Mouse (Mus musculus) heart, embryonic 10.5 days (tissue): ENCODE data around the gene Il2rg. TPM values are rescaled to one million over a fixed set of nuclear protein-coding genes. Genes with fewer than 3 reads are reported as not detected.
A peak's percentile ranks its signal among the peaks of the same experiment; 100 is the strongest.

ENCODE experiments used
- DNase-seq: peaks from one replicate; pipeline ENCODE4 v3.0.0-alpha.2; 2017; ENCODE audit warnings: low spot score
- H3K27ac ChIP-seq: fragments of 300-500 bp; sonication (generic); 2 replicates; pipeline ENCODE4 v1.5.1; 2016; ENCODE audit warnings: mild to moderate bottlenecking
- H3K27me3 ChIP-seq: fragments of 300-500 bp; sonication (generic); 2 replicates; pipeline ENCODE4 v1.6.1; 2016; ENCODE audit warnings: mild to moderate bottlenecking; ENCODE audit not compliant: poor library complexity, insufficient read depth, severe bottlenecking
- H3K36me3 ChIP-seq: fragments of 300-500 bp; sonication (generic); 2 replicates; pipeline ENCODE4 v1.6.1; 2016; ENCODE audit warnings: mild to moderate bottlenecking, moderate library complexity
- H3K4me1 ChIP-seq: fragments of 300-500 bp; sonication (generic); 2 replicates; pipeline ENCODE4 v1.6.1; 2016; ENCODE audit warnings: mild to moderate bottlenecking
- H3K4me3 ChIP-seq: fragments of 300-500 bp; sonication (generic); 2 replicates; pipeline ENCODE4 v1.5.1; 2016; ENCODE audit warnings: mild to moderate bottlenecking, moderate library complexity
- H3K9me3 ChIP-seq: fragments of 300-500 bp; sonication (generic); 2 replicates; pipeline ENCODE4 v1.6.1; 2016; ENCODE audit warnings: mild to moderate bottlenecking, moderate library complexity
- WGBS: fragments of 180-500 bp; shearing (Covaris S2); methylation state at CpG from one replicate; pipeline ENCODE4 v1.1.7; 2016; 5-methylcytosine and 5-hydroxymethylcytosine counted together
- polyA plus RNA-seq: library from polyadenylated mRNA; unstranded; fragments of >200 nt; fragmentation: Nextera tagmentation; extraction: Ambion mirVana; gene quantifications from 2 replicates; pipeline ENCODE4 v1.2.1, GENCODE M21; 2016

Gene Il2rg
- polyA plus RNA-seq, 1 experiment from 2014 or later: 13.2 TPM

DNA sequence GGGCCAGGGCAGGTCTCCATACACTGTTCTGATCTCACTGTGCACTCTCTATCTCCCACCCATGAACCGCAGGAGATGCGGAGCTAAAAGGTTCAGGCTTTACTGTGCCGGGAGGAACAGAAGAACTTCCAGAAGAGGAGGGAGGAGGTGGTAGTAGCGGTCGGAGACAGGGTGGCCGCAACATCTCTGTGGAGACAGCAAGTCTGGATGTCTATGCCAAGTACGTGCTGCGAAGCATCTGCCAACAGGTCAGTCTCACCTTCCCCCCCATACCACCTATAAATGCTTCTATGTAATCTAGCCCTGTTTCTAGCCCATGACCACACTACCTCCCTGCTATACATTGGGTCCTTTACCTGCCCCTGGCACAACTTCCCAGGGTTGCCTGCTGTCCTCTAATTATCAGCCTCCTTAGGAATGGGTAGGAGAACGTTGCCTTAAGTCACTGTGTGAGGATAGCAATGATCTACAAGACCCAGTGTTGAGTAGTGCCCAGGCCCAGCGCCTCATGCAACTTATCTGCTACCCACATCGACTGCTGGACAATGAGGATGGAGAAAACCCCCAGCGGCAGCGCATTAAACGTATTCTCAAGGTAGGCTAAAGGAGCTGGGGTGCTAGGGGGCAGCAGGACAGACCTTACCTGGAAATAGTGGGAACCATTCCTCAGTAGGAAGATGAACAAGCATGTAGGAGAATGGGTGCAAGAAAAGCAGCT, 18.1 kb upstream of the Il2rg start:
- H3K9me3 ChIP-seq: no peaks in the 10 kb centered on the region
- H3K4me1 ChIP-seq: no peaks in the 10 kb centered on the region
- peaks cover 5% of the 10 kb centered on the region; the same call in 1 of the 2 replicates for H3K27me3 ChIP-seq
- H3K36me3 ChIP-seq: peaks cover 97% of the 10 kb centered on the region
- no peak for DNase-seq
- 88% methylated on average over 14 of the region's 14 CpGs for WGBS
- no peak overlapping the region for H3K4me3 ChIP-seq
- H3K27ac ChIP-seq: no peak overlapping the region

DNA sequence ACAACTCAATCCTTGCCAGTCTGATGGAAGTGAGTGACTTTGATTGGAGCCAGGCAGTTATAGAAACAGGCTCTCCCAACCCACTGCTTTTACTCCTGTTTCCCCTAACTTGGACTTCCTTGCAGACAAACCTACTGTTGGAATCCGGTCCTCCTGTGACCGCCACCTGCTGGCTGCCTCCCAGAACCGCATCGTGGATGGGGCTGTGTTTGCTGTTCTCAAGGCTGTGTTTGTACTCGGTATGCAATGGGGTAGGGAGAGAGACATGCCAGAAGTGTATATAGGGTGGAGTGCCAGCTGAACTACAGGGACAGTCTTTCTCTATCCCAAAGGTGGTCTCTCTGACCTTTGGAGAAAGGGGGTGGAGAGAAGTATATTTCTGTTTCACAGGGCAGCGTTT, 17.5 kb upstream of the Il2rg start:
- Histone ChIP-seq H3K27ac (no peak overlapping the region), H3K4me1 (no peaks in the 10 kb centered on the region), H3K27me3 (peaks cover 5% of the 10 kb centered on the region; the same call in 1 of the 2 replicates), H3K36me3 (peaks cover 98% of the 10 kb centered on the region), H3K4me3 (no peak overlapping the region), H3K9me3 (no peaks in the 10 kb centered on the region)
- 24% methylated on average over 6 of the region's 6 CpGs for WGBS
- DNase-seq: no peak

DNA sequence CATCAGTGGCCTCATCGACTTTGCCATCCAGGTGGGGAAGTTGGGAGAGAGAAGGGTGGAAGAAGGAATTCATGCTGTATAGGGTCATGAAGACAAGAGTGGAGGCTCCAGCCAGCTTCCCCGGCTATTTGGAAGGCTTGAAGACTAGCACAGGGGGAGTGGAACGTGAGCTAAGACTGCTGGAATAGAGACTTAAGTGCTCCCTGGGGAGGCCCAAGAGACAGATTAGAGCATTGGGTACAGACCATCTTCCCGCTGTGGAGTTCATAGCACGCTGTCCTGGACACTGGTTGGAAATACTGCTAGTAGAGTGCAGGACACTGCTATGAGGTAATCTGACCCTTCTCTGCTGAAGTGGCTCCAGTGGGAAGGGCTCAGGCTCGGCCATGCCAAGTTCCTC, 14.8 kb upstream of the Il2rg start:
- H3K9me3 ChIP-seq: no peaks in the 10 kb centered on the region
- peaks cover 97% of the 10 kb centered on the region for H3K36me3 ChIP-seq
- WGBS: 79% methylated on average over 6 of the region's 6 CpGs
- H3K27ac ChIP-seq: no peak overlapping the region
- no peaks in the 10 kb centered on the region for H3K4me1 ChIP-seq
- no peak for DNase-seq
- no peaks in the 10 kb centered on the region for H3K27me3 ChIP-seq
- H3K4me3 ChIP-seq: no peak overlapping the region

DNA sequence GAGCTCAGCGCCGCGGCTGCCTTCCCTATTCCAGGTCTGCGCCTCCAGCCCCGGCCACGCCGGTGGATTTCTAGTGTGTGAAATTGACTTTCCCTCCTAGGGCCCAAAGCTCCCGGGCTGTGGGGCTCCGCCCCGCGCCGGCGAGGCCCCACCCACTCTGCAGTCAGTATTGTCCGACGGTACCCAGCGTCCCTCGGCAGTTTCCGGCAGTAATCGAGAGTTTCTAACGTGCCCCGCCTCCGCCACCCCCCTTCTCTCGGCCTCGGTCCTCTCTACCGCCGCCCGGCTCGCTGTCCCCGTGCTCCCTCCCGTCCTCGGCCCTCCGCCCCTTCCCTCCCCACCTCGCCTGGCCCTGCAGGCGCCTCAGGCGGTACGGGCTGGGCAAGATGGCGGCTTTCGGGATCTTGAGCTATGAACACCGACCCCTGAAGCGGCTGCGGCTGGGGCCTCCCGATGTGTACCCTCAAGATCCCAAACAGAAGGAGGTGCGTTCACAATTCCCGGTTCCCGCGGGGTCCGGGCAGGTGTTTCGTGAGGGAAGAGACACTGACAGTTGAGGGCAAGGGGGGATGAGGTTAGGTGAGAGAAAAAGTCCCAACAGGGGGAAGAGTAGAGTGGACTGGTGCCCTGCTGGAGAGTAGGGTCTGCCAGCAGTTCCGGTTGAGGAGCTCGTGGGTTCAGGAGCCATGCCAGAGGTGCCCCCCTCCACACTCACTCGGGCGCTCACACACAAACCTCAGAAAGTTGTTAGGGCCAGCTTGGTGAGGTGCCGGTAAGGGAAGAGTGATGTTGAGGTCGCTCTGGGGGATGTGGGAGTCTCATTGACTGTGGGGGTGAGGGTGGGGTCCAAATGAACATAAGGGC, 6.1 kb upstream of the Il2rg start, which contains the start of gene Med12:
Med12 (plus strand) TSS at position 156 of the 864 bp plus-strand sequence.
- no peaks in the 10 kb centered on the region for H3K9me3 ChIP-seq
- H3K4me1 ChIP-seq: peaks cover 4% of the 10 kb centered on the region; the same call in 1 of the 2 replicates
- peaks cover 30% of the 10 kb centered on the region for H3K36me3 ChIP-seq
- WGBS: 16% methylated on average over 54 of the region's 54 CpGs
- peaks cover 17% of the 10 kb centered on the region; the same call in 1 of the 2 replicates for H3K27me3 ChIP-seq
- DNase-seq: peak; percentile 95
- H3K4me3 ChIP-seq: peak within 1 kb of the TSS; percentile 58
- H3K27ac ChIP-seq: peak within 1 kb of the TSS; percentile 84

DNA sequence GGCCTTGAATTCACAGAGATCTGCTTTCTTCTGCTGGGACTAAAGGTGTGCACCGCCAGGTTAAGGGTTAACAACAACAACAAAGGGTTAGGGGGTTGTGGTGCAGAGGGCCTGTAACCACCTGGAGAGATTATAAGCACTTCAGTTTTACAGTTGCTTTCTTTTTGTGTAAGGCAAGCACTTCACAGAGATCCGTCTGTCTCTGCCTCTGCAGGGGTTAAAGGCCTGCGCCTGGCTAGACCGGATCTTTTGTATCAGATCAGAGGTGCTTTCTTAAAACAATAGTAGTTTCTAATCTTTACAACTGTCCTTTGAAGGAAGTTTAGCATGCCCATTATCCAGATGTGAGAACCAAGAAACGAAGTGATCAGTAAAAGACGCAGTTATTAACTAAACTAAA, 5.4 kb upstream of the Il2rg start:
- H3K9me3 ChIP-seq: no peaks in the 10 kb centered on the region
- peaks cover 23% of the 10 kb centered on the region for H3K36me3 ChIP-seq
- peak overlapping the region; percentile 58 for H3K4me3 ChIP-seq
- peak overlapping the region; percentile 84 for H3K27ac ChIP-seq
- DNase-seq: no peak
- peaks cover 17% of the 10 kb centered on the region; the same call in 1 of the 2 replicates for H3K27me3 ChIP-seq
- WGBS: 23% methylated on average over 6 of the region's 6 CpGs
- H3K4me1 ChIP-seq: peaks cover 7% of the 10 kb centered on the region; the same call in 1 of the 2 replicates

DNA sequence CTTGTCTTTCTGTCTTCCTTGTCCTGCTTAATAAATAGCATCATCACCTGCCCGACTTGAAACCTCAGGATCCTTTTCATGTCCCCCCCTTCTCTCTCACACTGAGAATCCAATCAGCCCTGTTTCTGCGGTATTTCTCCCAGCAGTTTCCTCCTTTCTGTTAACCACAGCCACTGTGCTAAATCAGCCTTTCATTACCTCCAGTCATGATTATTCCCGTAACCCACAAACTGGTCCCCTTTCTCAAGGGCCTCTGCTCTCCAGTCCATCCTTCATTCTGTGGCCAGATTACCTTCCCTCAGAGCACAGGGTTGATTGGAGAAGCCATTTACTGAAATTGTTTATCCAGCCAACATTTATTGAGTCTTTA, 685 bp upstream of the Il2rg start, which contains the start of gene Gm20489:
Gm20489 (minus strand) TSS at position 269 of the 370 bp plus-strand sequence.
- Histone ChIP-seq H3K27me3 (peaks cover 7% of the 10 kb centered on the region; the same call in 1 of the 2 replicates), H3K9me3 (no peaks in the 10 kb centered on the region), H3K27ac (0 out of 2 replicates have a peak within 1 kb of the TSS, but pooled peaks have one; percentile 29), H3K4me1 (peaks cover 18% of the 10 kb centered on the region), H3K4me3 (0 out of 2 replicates have a peak within 1 kb of the TSS, but pooled peaks have one; percentile 1), H3K36me3 (no peaks in the 10 kb centered on the region)
- WGBS: 43% methylated on average over 3 of the region's 3 CpGs
- no peak for DNase-seq

DNA sequence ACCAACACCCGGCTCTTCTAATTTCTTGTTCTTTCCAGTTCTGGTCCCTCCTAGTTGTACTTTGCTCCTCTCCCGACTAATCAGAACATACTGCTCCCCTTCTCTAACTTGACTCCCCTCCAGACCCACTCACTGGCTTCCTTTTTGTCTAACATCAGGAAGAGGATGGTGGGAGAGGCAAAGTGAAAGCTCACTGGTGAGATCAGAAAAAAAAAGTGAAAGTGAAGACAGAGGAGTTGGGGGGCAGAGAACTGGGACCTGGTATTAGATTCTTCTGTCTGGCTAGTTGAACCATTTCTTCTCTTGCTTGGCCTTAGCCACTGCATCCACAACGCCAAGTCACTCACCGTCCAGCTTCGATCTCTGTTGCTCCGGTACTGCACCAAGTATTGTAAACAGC, 1.4 kb downstream of the Il2rg start:
- no peak overlapping the region for H3K4me3 ChIP-seq
- no peaks in the 10 kb centered on the region for H3K9me3 ChIP-seq
- H3K27ac ChIP-seq: no peak overlapping the region
- DNase-seq: no peak
- 92% methylated on average over 6 of the region's 6 CpGs for WGBS
- H3K4me1 ChIP-seq: peaks cover 18% of the 10 kb centered on the region
- no peaks in the 10 kb centered on the region for H3K36me3 ChIP-seq
- H3K27me3 ChIP-seq: no peaks in the 10 kb centered on the region; the same call in 1 of the 2 replicates

DNA sequence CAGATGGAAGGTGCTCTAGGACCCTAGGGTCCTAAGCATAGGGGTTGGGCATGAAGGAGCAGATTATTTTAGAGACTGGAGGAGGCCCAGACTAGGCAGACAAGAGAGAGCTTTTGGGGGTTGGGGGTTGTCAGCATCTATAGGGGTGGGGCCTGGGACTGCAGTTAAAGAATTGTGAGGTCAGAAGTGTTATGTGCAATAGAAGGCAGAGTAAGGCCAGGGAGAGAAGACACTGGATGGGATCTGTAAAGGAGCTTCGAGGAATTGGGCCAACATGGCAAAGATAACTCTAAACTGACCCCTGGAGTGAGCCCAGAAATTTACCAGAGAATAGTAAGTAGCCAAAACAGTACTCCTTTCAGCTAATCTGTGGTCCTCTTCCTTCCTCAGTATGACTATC, 4.2 kb downstream of the Il2rg start, which contains the start of gene Gm614:
Gm614 (minus strand) TSS at position 101 of the 400 bp plus-strand sequence.
- WGBS: 83% methylated on average over 1 of the region's 1 CpGs
- Histone ChIP-seq H3K4me1 (peaks cover 30% of the 10 kb centered on the region), H3K36me3 (peaks cover 4% of the 10 kb centered on the region), H3K4me3 (no peak within 1 kb of the TSS), H3K27me3 (no peaks in the 10 kb centered on the region; the same call in 1 of the 2 replicates), H3K27ac (peak within 1 kb of the TSS; percentile 4; the same call in 1 of the 2 replicates), H3K9me3 (no peaks in the 10 kb centered on the region)
- DNase-seq: no peak

DNA sequence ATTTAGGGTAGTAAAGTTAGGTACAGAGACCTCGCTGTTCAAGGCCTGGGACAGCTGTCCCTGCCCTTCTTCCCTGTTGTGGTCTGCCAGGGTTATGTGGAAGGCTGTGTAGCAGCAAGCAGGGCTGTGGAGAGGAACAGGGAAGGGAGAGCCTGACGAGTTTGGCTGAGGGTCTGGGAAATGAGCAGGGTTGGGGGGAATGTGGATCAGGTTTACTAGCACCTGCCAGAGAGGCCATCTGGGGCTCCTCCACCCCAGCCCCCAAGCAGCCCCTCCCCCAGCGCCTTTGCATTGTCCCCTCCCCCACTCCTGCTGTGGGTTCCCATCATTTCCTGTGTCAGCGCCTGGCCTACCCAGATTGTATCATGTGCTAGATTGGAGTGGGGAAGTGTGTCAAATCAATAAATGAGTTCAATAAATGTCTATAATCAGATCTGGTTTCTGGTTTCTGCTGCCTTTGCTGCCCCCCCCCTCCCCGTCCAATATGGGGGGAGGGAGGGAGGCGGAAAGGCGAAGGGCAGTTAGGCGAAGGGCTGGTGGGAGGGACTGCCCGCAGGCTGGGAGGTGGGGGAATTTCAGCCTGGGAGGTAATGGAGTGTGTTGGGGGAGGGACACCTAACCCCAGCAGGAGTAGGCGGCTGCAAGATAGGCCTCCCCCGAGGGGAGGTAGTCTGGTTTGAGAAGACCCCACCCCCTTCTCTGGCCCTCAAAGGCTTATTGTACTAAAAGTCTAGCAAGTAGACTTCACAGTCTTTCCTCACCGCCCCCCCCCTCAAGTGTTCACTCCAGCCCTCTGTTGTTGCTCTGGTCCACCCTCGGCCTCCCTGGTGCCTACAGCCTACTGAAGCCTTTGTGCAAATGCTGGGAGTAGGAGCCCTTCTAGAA, 7.4 kb downstream of the Il2rg start:
- peaks cover 9% of the 10 kb centered on the region; the same call in 1 of the 2 replicates for H3K27me3 ChIP-seq
- peaks cover 8% of the 10 kb centered on the region for H3K36me3 ChIP-seq
- H3K4me3 ChIP-seq: peak overlapping the region; percentile 15
- H3K27ac ChIP-seq: peak overlapping the region; percentile 79
- H3K4me1 ChIP-seq: peaks cover 30% of the 10 kb centered on the region
- H3K9me3 ChIP-seq: no peaks in the 10 kb centered on the region
- DNase-seq: peak; percentile 75
- 25% methylated on average over 13 of the region's 13 CpGs for WGBS

DNA sequence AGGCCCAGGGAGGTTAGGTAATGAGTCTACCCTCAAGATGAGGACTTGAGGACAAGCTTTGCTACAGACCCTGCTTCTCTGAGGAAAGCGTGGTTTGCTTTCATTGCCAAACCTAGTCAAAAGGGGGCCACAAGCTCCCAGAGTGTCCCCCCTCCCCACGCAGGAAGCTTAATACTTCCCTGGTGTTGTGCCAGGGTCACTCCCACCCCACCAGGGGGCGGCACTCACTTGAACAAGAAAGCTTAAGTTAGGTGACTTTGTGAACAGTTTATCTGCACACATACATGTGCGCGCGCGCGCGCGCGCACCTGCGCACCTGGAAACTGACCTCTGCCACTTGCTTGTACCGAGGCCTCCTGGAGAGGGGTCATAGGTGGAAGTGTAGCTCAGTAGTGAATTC, 11.5 kb downstream of the Il2rg start:
- Histone ChIP-seq H3K4me3 (no peak overlapping the region; the same call in 1 of the 2 replicates), H3K27me3 (peaks cover 9% of the 10 kb centered on the region; the same call in 1 of the 2 replicates), H3K27ac (no peak overlapping the region), H3K36me3 (peaks cover 8% of the 10 kb centered on the region), H3K9me3 (no peaks in the 10 kb centered on the region), H3K4me1 (peaks cover 21% of the 10 kb centered on the region)
- DNase-seq: no peak
- 75% methylated on average over 13 of the region's 13 CpGs for WGBS

DNA sequence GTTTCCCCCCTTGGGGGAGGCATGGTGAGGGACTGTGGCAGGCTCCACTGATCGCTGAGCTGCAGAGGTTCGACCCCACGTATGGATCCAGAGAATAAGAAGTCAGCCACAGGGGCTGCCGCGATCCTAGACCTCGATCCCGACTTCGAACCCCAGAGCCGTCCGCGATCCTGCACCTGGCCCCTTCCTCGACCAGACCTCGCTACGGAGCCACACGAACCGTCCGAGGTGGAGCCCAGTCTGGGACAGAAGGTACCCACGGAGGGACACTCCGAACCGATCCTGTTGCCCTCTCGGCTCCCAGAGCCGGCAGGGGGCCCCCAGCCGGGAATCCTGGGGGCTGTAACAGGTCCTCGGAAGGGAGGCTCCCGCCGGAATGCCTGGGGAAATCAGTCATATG, 13.3 kb downstream of the Il2rg start:
- H3K4me3 ChIP-seq: peak overlapping the region; percentile 66
- peaks cover 8% of the 10 kb centered on the region for H3K36me3 ChIP-seq
- peaks cover 9% of the 10 kb centered on the region; the same call in 1 of the 2 replicates for H3K4me1 ChIP-seq
- WGBS: 16% methylated on average over 26 of the region's 26 CpGs
- peaks cover 9% of the 10 kb centered on the region; the same call in 1 of the 2 replicates for H3K27me3 ChIP-seq
- DNase-seq: peak; percentile 74
- no peaks in the 10 kb centered on the region for H3K9me3 ChIP-seq
- peak overlapping the region; percentile 86 for H3K27ac ChIP-seq
